Mouse (Mus musculus) mouse trophoblast stem cell (cell line): ENCODE results near the gene Ubald1.

Source experiments
- in situ Hi-C, 2 experiments: fragments of 300-500 bp; cut with MseI, MboI; formaldehyde crosslinking; loops; 2 replicates in 1 of 2; 3 replicates in 1 of 2; pipeline ENCODE4 v1.15.1; 2025

The Ubald1 gene

DNA sequence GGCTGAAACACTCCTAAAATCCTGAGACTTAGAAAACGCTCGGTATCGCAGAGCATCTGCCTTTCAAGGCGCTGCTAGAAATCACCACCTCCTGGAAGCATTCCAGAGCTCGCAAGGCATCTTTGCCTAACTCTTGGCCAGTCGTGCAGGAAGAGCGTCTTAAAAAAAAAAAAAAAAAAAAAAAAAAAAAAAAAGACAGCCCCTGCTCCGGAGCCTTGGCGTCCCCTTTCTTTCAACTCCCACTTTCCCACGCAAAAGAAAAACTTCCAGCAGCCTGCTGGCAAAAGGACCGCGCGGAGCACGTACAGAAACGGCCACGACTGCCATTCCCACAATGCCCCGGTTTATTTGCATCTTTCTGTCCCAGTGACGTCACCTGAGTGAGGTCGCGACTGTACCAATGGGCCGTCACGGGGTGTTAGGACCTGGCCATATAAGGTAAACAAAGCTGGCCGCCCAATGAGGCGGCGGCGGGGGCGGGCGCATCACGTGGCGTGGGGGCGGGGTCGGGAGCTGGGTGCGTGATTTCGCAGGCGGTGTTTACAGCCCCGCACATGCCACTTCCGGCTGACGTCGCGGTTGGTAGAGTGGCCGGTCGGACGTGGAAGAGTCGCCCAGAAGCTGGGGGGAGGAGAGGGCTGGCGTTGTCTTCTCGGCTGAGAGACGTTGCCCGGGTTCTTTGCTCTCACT is at the start of gene Ubald1:
TSS of gene Ubald1 (minus strand) at position 180 of the 690 bp plus-strand sequence.
- in situ Hi-C loops = no loop called here

DNA sequence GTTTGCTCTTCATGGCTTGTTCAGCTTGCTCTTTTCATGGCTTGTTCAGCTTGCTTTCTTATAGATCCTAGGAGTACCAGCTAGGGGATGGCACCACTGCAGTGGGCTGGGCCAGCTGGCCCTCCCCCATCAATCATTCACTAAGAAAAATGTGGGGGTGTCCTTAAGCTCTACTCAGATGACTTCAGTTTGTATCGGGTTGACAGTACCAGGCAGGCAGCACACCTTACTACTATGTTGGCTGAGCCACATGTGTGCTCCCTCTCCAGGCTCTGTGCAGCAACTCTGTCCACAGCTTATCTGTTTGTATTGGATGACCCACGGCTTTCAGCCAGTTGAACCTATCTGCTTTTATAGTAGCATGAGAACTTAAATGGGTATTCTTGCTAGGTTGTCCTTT is 48.4 kb upstream of the Ubald1 start:
- in situ Hi-C loops = no loop called here

GRCm38 (mm10) chr16:4927967-4928366 is 47.9 kb upstream of the Ubald1 start:
- in situ Hi-C loops = no loop called here

DNA sequence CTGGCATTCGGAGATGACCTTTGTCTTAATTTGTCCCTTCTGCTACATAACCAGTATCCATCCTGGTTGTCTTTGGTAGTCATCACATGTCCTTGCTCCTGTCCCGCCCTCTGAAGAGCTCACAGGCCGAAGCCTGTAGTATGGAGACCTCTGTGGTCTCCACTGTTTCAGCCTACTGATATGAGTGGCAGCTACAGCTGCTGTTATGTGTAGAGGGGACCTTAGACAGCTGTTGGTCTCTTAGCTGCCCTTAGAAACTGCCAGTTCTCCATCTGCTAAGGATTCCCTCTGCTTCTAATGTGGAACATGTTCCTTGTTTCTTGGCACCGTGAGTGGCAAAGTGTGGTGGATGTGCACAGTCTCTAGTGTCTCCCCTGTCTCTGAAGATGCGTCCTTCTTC is 43.9 kb upstream of the Ubald1 start:
- in situ Hi-C loops = no loop called here

DNA sequence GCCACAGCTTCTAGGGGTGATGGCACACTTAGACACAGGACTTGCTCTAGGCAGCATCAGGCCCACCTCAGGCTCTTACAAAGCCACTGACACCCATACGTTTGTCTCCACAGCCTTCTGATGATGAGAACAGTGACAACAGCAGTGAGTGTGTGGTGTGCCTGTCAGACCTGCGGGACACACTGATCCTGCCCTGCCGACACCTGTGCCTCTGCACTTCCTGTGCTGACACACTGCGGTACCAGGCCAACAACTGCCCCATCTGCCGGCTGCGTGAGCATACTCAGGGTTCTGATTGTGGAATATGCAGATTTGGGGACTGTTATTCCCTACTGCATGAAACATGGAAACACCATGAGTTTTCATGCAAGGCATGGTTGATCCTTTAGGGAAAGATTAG is 42.4 kb upstream of the Ubald1 start:
- in situ Hi-C loops = no loop called here

- in situ Hi-C loops = no loop called here
These were observed 40.4 kb upstream of the Ubald1 start for GRCm38 (mm10) chr16:4920556-4920955.

GRCm38 (mm10) chr16:4916608-4917007 is 36.5 kb upstream of the Ubald1 start:
- in situ Hi-C loops = no loop called here

- in situ Hi-C loops = no loop called here
These were observed 35.8 kb upstream of the Ubald1 start for GRCm38 (mm10) chr16:4915931-4916330.

- in situ Hi-C loops = no loop called here
These were observed 33.9 kb upstream of the Ubald1 start for GRCm38 (mm10) chr16:4913783-4914735.

DNA sequence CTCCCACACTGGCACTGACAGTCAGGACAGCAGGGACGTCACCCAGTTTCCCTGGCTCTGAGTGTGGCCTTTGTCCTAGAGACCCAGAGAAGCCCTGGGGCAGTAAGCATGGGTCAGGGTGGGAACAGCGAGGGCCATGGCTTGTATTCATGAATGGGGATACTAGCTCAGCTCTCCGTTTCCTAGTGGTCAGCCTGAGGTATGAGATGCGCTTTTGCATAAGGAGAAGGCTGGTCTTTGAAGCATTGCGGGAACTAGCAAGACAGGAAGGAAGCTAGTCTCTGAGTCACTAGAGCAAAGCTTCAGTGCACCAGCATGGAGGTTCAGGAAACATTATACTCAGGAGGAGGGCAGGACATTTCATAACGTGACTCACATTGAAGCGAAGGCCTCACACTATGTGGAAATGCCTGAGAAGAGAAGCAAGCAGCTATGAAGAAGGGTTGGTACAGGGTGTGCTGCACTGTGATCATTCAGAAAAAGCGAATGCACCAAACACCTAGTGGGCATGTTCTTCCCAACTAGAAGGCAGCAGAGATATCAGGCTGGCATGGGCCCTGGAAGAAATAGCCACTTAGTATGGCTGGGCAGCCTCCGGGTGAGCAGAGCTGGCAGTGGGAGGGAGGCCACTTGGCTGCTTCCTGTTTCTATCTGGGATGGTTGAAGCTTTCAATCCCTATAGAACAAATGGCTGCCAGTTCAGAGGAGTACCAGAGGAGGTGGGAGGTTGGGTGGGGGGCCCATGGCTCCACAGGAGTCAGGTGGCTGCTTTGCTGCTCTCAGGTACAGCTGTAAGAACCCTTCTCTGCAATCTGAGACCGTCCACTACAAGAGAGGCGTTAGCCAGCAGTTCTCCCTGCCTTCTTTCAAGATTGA is 33.0 kb upstream of the Ubald1 start:
- in situ Hi-C loops = no loop called here

- in situ Hi-C loops = no loop called here
These were observed 32.0 kb upstream of the Ubald1 start for GRCm38 (mm10) chr16:4912074-4912648.

DNA sequence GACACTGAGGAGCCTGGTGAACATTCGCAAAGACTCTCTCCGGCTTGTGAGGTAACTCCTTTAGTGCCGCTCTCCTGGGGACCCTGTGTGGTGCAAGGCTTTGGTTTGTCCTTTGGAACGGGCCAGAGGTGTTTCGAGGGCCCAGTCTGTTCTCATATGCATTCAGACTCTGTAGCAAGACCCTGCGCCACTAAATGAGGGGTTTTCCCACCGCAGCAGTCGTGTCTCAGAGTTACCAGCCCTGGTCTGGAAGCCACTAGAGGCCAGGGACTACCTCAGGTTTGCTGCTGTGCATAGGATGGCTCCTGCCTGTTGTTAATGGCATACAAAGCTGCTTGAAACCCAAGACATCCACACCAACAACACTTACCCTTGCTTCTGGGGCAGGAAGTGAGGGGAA is 30.6 kb upstream of the Ubald1 start:
- in situ Hi-C loops = no loop called here

DNA sequence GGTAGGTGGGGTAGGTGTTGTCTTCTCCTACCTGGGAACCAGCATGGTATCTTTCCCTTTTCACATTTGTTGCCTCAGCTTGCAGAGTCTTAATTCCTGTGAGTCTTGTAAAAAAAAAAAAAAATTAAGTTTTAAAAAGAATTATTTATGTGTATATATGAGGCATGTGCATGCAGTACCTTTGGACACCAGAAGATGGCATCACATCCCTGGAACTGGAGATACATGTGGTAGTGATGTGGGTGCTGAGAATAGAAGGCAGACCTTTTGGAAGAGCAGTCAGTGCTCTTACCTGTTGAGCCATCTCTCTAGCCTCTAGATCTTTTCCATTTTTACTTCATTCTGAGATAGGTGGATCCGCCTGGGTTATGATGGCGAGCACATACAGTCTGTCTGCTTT is 29.6 kb upstream of the Ubald1 start:
- in situ Hi-C loops = no loop called here

DNA sequence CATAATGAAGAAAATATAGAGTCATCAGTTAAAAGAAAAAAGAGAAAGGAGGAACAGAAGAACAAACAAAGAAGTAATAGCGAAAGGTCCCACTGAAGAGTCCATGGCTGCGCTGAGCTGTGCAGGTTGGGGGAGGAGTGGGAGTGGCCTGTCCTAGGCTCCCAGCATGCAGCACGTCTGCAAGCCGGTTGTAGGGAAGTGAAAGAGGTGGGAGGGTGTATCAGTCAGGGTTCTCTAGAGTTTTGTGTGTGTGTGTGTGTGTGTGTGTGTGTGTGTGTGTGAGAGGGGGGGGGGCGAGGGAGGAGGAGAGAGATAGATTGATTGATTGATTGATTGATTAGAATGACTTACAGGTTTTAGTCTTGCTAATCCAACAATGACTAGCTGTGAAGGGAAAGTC is 27.9 kb upstream of the Ubald1 start:
- in situ Hi-C loops = no loop called here

DNA sequence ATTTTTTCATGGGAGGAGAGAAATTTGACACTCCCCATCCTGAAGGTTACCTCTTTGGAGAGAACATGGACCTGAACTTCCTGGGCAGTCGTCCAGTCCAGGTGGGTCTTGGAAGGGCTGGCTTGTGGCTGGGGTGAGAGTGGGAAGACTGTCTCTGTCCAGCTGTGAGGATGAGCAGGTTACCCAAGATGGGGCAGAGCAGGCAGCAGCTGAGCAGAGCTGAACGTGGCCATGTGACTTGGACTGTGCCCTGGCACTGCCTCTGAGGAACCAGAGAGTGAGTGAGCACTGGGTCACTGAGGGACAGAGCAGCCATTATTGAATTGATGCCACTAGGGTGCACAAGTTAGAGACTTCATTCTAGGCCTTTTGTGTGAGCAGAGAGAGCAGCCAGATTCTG is 27.3 kb upstream of the Ubald1 start:
- in situ Hi-C loops = no loop called here

DNA sequence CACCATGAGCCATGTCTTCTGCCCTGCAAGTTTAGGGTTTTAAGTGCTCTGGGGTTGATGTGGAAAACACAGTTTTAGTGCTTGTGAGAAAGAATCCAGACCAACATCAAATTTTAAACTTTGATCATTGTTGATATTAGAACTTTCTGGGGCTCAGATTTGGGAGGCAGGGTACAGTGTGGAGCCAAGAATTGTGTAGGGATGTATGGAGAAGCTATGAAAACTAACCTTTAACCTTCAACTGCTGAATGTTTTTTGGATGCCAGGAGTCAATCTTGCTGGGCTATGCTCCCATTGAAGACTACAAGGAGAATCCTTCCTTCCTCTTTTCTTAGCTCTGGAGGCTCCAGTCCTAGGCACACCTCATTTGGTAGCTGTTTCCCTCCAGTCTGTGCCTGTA is 26.4 kb upstream of the Ubald1 start:
- in situ Hi-C loops = no loop called here

DNA sequence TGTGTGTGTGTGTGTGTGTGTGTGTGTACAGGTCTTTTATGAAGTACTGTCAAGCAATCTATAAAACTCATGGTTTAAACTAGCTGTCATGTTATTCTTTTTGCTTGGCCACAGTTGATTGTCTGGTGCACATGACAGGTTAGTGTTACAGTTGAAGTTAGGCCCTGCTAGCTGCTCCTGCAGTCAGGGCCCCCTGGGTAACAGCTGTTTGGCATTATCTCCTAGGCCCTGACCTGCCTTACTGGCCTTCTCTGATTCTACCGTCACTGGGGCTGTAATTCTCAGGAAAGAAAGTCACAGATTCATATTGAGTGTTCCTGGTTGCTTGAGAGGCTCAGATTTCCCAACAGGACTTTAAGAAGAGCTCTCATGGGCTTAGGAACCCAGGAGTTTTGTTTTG is 25.5 kb upstream of the Ubald1 start:
- in situ Hi-C loops = no loop called here

DNA sequence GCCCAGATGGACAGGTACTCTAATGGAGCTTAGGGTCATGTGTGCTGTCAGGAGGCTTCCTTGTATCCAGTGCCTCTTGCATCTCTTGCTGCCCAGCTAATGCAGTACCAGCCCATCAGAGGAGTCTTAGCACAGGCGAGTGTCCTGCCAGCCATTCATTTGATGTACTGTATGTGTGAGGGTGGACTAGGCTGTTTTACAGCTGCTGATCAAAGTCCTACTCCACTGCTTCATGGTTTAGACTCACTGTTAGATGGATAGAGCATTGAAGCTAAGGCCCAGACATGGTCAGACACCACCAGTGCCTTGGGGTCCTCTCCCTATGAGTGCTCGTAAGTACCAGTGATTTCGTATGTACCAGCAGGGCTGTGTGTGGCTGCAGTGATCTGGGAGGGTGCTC is 24.8 kb upstream of the Ubald1 start:
- in situ Hi-C loops = no loop called here

DNA sequence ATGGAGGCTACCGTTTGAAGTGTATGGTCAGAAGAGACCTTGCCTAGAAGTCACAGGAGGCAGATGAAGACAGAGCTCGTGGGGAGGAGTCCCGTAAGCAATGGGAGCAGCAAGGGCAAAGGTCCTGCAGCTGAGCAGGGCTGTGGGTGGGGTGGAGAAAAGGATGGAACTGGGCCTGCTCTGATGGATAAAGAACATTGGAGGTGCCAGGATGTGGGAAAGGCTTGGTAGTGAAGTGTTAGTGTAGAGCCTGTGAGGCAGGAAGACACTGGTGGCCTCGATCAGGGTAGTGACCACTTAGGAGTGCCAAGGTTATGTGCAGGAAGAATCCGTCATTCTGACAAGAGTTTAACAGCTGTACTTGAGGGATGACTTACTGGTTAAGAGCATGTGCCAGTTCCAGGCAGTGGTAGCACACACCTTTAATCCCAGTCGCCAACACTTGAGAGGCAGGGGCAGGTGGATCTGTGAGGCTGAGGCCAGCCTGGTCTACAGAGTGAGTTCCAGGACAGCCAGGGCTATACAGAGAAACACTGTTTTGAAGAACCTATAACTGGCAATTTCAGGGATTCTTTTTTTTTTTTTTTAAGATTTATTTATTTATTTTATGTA is 23.5 kb upstream of the Ubald1 start:
- in situ Hi-C loops = no loop called here

- in situ Hi-C loops = no loop called here
These were observed 22.3 kb upstream of the Ubald1 start for GRCm38 (mm10) chr16:4902390-4902789.

DNA sequence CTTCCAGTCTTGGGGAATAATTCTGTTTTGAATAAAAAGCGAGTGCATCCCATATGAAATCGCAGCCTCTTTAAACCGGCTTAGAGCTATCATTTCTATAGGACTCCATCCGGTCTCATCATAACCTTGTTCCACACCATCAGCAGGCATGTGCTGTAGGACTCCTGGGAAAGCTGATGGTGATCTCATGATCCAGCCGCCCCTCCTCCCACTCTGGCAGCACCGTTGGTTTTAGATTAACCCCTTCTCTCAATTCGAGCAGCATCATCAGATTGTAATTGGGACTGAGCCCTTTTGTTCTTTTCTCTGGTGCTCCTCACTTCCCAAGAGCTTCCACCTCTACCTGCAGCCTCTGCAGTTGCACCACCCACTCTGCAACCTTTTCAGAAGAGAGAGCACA is 21.1 kb upstream of the Ubald1 start:
- in situ Hi-C loops = no loop called here
